ENCODE assay signal across 17 mouse cellular contexts in the genomic region with DNA sequence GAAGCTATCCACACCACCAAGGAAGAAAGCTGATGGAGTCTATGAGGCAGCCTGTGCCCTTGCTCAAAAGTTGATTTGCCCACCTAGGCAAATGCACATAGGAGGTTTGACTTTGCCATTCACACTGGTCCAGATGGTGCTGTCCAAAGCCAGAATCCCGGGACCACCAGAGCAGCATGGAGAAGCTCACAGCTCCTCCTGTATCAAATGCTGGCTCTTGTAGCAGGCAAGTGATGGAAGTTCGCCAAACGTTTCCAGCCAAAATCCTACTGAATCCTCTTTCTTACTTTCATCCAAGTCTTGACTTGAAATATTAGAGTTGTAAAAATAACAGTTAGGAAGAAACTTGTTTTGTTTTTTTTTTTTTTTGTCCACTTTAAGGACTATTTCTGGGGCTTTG.
A peak's percentile ranks its signal among the peaks of the same experiment; 100 is the strongest.
DNase-seq lines count a peak whose midpoint lies in the region; ATAC-seq lines count a peak whose summit lies in the region.
"Had no signal": no experiment of that assay in that cellular context is flagged by ENCODE, and none has a peak within 500 bp of the region (broad histone marks: within the 10 kb centered on the region; RNA-seq: fewer than 3 reads in every experiment).

No protein-coding gene starts in this region.

- WGBS in embryonic facial prominence, embryonic 14.5 days: 69% methylated on average over 3 of the region's 3 CpGs
- WGBS in embryonic facial prominence, embryonic 10.5 days: 85% methylated on average over 3 of the region's 3 CpGs
- WGBS in heart, embryonic 10.5 days: 77% methylated on average over 3 of the region's 3 CpGs

- peak; percentile 56 for DNase-seq in embryonic facial prominence, embryonic 14.5 days (ENCODE audit: low spot score)
- no peak for DNase-seq in embryonic facial prominence, embryonic 10.5 days (ENCODE audit: low spot score)
- peak; percentile 1 to 6 for DNase-seq in heart, postnatal 14 days
- no peak for DNase-seq in heart, embryonic 10.5 days (ENCODE audit: low spot score)
- DNase-seq in left cerebral cortex, postnatal 4 days: peak; percentile 62
- no peak for DNase-seq in left cerebral cortex, adult 11 months (ENCODE audit: low spot score)
- peak; percentile 18 for DNase-seq in urinary bladder, postnatal 14 days (ENCODE audit: low spot score)
- no peak for DNase-seq in urinary bladder, postnatal 10 days (ENCODE audit: low spot score)
- DNase-seq: cerebellum, adult 18-20 months; heart, adult 11 months; kidney, adult 9 months; layer of hippocampus, adult 9-11 months had no signal

- H3K4me3 ChIP-seq in embryonic facial prominence, embryonic 14.5 days (ENCODE audit: low read depth, low read length): no peak overlapping the region
- no peak overlapping the region for H3K4me3 ChIP-seq in embryonic facial prominence, embryonic 10.5 days
- H3K4me3 ChIP-seq in heart, embryonic 10.5 days: no peak overlapping the region
- H3K4me3 ChIP-seq: liver, embryonic 12.5 days; neural tube, embryonic 13.5 days had no signal

- intact Hi-C loops in heart, postnatal 14 days (cut with DNase I): no loop called here
- intact Hi-C loops in left cerebral cortex, postnatal 4 days (cut with DNase I): no loop called here

- no peaks in the 10 kb centered on the region for H3K36me3 ChIP-seq in embryonic facial prominence, embryonic 14.5 days (ENCODE audit: control insufficient read depth, insufficient read depth, low read length)
- H3K36me3 ChIP-seq in embryonic facial prominence, embryonic 10.5 days (replicated peaks): no peaks in the 10 kb centered on the region
- no peaks in the 10 kb centered on the region for H3K36me3 ChIP-seq in heart, embryonic 10.5 days
- H3K36me3 ChIP-seq: liver, embryonic 12.5 days; neural tube, embryonic 13.5 days had no signal

- H3K4me2 ChIP-seq in embryonic facial prominence, embryonic 14.5 days (ENCODE audit: low read depth, low read length): no peak overlapping the region
- H3K4me2 ChIP-seq: liver, embryonic 12.5 days; neural tube, embryonic 13.5 days had no signal

- H3K4me1 ChIP-seq in embryonic facial prominence, embryonic 14.5 days (ENCODE audit: control insufficient read depth, insufficient read depth, low read length): no peaks in the 10 kb centered on the region
- no peaks in the 10 kb centered on the region for H3K4me1 ChIP-seq in embryonic facial prominence, embryonic 10.5 days
- H3K4me1 ChIP-seq in heart, embryonic 10.5 days: no peaks in the 10 kb centered on the region
- H3K4me1 ChIP-seq: liver, embryonic 12.5 days; neural tube, embryonic 13.5 days had no signal

- ATAC-seq in embryonic facial prominence, embryonic 14.5 days (ENCODE audit: low read depth): no peak
- ATAC-seq: hindbrain, embryonic 16.5 days; liver, embryonic 12.5 days; lung, postnatal 0 days; Patski had no signal

- H3K9ac ChIP-seq in embryonic facial prominence, embryonic 14.5 days (ENCODE audit: low read depth, low read length): no peak overlapping the region
- H3K9ac ChIP-seq: liver, embryonic 12.5 days; neural tube, embryonic 13.5 days had no signal

- no peak overlapping the region for H3K27ac ChIP-seq in embryonic facial prominence, embryonic 14.5 days (replicated peaks; ENCODE audit: low read depth, low read length)
- H3K27ac ChIP-seq in embryonic facial prominence, embryonic 10.5 days (replicated peaks): no peak overlapping the region
- H3K27ac ChIP-seq in heart, embryonic 10.5 days: no peak overlapping the region
- H3K27ac ChIP-seq: liver, embryonic 12.5 days; neural tube, embryonic 13.5 days had no signal

- H3K9me3 ChIP-seq in embryonic facial prominence, embryonic 14.5 days (ENCODE audit: control insufficient read depth, low read length): no peaks in the 10 kb centered on the region
- H3K9me3 ChIP-seq in embryonic facial prominence, embryonic 10.5 days: no peaks in the 10 kb centered on the region
- no peaks in the 10 kb centered on the region for H3K9me3 ChIP-seq in heart, embryonic 10.5 days
- H3K9me3 ChIP-seq: liver, embryonic 12.5 days; neural tube, embryonic 13.5 days had no signal

- H3K27me3 ChIP-seq in embryonic facial prominence, embryonic 14.5 days (replicated peaks; ENCODE audit: control insufficient read depth, insufficient read depth, low read length): no peaks in the 10 kb centered on the region
- H3K27me3 ChIP-seq in embryonic facial prominence, embryonic 10.5 days (replicated peaks; ENCODE audit: low read depth, poor library complexity, severe bottlenecking): no peaks in the 10 kb centered on the region
- no peaks in the 10 kb centered on the region for H3K27me3 ChIP-seq in heart, embryonic 10.5 days (ENCODE audit: insufficient read depth, poor library complexity, severe bottlenecking)
- H3K27me3 ChIP-seq: liver, embryonic 12.5 days; neural tube, embryonic 13.5 days had no signal

Comparison
In these comparisons a context has a peak if more than half of its experiments do, and no peak if none do; other contexts are left out.
1. DNase-seq: peak in embryonic facial prominence, embryonic 14.5 days (single experiment), heart, postnatal 14 days (2 of 2), left cerebral cortex, postnatal 4 days (single experiment) and urinary bladder, postnatal 14 days (single experiment); none in embryonic facial prominence, embryonic 10.5 days (single experiment), heart, embryonic 10.5 days (single experiment), left cerebral cortex, adult 11 months (single experiment) and urinary bladder, postnatal 10 days (single experiment).